Mouse (Mus musculus) adrenal gland, adult 8-10 months (tissue): ENCODE data around the gene Rftn1. TPM values are rescaled to one million over a fixed set of nuclear protein-coding genes. Genes with fewer than 3 reads are reported as not detected.

Source experiments
- DNase-seq: peaks from one replicate; pipeline ENCODE4 v3.0.0; 2022
- total RNA-seq, 4 experiments: library from RNA; stranded (reverse); gene quantifications; 2 replicates each; pipeline ENCODE4 v1.2.4; 2022

The Rftn1 gene
- total RNA-seq, 4 experiments from 2014 or later: 9.1 to 12.9 (median 11.4) TPM

GRCm38 (mm10) chr17:50019819-50020210 lies 170.7 kb downstream of the Rftn1 start:
- DNase-seq: no peak

- no peak for DNase-seq
These were observed 171.4 kb downstream of the Rftn1 start for GRCm38 (mm10) chr17:50019090-50019489.

GRCm38 (mm10) chr17:50014708-50015107 lies 175.8 kb downstream of the Rftn1 start:
- no peak for DNase-seq

DNA sequence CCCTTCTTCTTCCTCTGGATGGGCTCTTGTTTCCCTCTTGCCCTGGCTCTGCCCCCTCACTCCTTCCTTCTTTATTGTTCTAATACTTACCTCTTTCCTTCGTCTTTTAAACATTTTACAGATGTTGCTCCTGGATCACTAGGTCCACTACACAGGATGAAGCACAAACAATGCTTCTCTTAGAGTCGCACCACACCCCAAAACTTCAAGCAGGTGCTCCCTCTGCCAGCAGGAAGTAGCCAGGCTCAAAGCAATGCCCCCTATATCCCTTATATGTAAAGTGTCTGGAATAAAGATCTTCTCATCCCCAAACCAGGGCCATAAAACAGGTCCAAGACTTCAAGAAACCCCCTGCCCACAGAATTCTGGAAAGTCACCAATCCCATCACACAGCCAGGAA lies 176.6 kb downstream of the Rftn1 start:
- DNase-seq: no peak

- no peak for DNase-seq
These were observed 180.4 kb downstream of the Rftn1 start for GRCm38 (mm10) chr17:50010096-50010495.

DNA sequence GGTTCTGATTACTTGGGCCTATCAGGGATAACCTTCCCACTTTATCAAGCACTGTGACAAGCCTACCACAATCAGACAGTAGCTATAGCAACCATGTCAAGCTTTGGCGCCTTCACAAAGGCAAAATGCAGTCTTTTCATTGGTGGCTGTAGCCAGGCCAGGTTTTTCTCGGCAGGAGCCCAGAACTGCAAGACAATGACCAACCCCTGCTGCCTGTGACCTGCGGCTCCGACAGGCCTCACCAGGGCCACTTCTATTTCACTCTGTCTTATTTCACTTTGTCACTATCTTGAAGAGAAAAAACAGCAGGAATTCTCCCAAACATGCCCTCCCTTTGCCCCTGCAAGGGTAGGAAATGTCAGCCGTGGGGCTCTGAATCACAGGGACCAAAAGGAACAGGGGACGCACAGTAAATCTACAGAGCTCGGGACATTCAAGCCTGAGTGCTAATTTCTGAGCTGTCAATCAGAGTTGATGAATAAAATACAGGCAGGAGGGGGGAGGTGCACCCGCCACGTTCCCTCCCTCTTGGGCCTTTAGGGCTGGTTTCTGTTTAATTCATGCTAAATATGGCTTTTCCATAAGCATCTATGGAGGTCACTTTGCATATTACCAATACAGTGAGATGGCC lies 183.6 kb downstream of the Rftn1 start:
- no peak for DNase-seq

GRCm38 (mm10) chr17:50006338-50006720 lies 184.1 kb downstream of the Rftn1 start:
- no peak for DNase-seq

DNA sequence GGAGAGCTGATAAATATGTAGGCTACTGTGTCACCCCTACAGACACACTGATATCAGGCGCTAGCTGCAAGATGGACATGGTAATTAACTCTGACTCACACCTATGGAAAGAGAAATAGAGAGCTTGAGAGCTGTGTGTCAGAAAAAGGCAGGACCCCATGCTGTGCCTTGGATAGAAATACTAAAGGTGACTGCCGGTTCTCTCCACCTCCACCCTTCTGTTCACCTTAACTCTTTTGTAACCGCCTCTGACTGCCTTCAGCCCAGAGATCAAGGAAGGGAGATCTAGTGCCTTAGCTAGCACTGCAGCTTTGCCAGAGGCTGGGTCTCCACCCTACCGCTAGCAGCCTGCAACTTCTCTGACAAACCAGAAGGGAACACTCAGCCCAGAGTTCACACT lies 187.3 kb downstream of the Rftn1 start:
- no peak for DNase-seq

GRCm38 (mm10) chr17:50002171-50002570 lies 188.3 kb downstream of the Rftn1 start:
- no peak for DNase-seq

GRCm38 (mm10) chr17:50001754-50002153 lies 188.7 kb downstream of the Rftn1 start:
- DNase-seq: no peak

GRCm38 (mm10) chr17:50000580-50000979 lies 189.9 kb downstream of the Rftn1 start:
- DNase-seq: no peak

DNA sequence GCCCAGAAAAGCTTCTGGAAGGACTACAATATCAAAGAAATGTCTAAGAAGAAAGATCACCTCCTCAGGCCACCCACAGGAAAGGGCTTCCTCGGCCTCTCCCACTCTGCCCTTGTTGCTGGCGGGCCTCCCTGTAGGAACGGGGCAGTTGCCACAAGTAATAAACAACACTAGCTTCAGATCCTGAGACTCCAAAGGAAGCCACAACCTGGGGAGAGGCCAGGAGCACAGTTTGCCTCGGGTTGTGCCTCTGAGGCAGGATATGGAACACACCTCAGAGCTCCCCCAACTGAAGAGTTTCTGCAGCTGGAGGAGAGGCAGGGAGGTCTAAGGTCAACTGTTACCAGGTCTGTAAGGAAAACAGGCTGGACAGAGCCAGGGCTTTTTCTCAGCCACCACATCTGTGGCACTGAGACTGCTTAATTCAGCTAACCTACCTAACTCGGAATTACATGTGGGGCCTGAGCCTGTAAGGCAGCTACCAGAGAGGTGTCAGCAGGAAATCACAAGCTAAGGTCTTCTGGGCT lies 193.8 kb downstream of the Rftn1 start:
- no peak for DNase-seq

GRCm38 (mm10) chr17:49996097-49996496 lies 194.4 kb downstream of the Rftn1 start:
- DNase-seq: no peak

- peak; percentile 66 for DNase-seq
These were observed 195.2 kb downstream of the Rftn1 start for GRCm38 (mm10) chr17:49995226-49995625.

DNA sequence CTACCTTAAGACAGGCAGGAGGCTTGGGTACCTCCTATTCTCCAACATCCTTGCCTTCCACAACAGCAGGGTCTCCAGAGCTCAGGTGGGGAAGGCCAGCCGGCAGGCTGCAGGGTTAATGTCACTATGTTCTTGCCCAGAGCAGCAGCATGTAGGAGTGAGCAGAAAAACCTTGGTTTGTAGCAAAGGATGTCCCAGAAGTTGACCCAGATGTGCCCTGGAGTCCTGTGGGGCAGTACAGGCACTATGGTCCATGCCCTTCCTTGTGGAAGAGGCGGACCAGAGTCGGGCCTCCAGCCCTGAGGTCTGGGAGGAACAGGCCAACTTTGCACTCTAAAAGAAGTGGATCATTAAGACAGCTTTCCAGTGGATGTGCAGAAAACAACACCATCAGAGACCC lies 196.8 kb downstream of the Rftn1 start:
- no peak for DNase-seq

DNA sequence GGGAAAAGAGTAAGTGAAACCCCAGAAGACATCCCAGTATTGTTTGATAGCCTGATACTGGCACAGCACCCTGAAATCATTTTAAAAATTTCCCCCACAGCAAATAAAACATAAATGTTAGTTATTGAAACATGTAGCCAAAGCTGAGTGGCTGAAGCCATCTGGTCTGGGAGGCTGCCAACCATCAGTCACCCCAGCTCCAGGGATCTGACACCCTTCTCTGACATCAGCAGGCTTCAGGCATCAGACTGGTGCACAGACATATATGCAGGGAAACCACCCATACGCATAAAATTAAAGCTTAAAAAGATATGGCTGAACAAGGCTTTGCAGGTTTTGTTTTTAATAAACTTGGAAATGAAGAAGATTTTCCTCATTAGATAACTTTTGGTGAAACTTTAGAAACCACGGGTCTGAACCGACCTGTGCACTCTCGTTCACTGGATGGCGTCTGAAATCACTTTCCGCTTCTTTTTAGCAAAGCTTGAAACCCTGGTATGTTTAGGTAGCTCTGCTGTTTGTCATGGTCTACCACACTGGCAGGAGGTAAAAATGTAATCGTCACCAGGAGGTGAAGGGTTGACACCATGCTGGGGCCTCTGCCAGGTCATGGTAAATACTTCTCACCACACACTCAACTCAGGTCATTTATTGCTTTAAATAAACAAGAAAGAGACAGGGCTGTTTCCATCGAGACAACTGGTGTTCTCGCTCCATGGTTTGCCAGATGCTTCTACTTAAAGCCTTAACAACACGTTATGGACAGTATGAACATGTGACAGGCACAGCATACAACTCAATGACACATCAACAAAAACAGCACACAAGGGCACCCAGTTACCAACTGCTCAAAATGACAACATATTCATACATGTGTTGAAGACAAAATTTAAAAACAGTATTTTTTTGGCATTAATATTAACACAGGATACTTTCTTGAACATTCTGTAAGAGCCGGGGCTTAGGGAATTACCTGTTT lies 197.6 kb downstream of the Rftn1 start:
- no peak for DNase-seq

DNA sequence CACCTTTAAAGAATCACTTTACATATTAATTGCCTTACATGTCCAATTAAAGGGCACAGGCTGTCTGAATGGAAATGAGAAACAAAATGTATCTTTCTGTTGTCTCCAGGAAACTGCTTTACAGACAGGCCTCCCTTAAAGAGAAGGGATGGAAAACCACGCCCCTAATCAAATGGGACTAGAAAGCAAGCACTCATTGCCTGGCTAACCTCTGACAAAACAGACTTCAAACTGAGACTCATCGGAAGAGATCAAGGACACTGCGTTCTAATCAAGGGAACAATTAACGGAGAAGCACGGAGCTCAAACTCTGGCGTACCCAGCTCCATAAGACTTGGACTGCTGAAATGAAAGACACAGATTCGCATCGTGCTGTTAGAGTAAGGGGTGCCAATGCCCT lies 200.9 kb downstream of the Rftn1 start:
- DNase-seq: no peak

GRCm38 (mm10) chr17:49987095-49987494 lies 203.4 kb downstream of the Rftn1 start:
- DNase-seq: no peak

- no peak for DNase-seq
These were observed 207.0 kb downstream of the Rftn1 start for GRCm38 (mm10) chr17:49983478-49983877.

GRCm38 (mm10) chr17:49982611-49983390 lies 207.7 kb downstream of the Rftn1 start:
- no peak for DNase-seq

GRCm38 (mm10) chr17:49981591-49981990 lies 208.9 kb downstream of the Rftn1 start:
- DNase-seq: no peak

- DNase-seq: peak; percentile 36
These were observed 210.7 kb downstream of the Rftn1 start for GRCm38 (mm10) chr17:49979761-49980285.

GRCm38 (mm10) chr17:49977424-49977790 lies 213.1 kb downstream of the Rftn1 start:
- no peak for DNase-seq
